9 mouse cellular contexts compared by ENCODE assay signal in genomic region chr6:146634759-146635606, GRCm38 (mm10). TPM values are rescaled to one million over a fixed set of nuclear protein-coding genes. Genes with fewer than 3 reads are reported as not detected.
DNase-seq lines count a peak whose midpoint lies in the region; ATAC-seq and TF ChIP-seq lines count a peak whose summit lies in the region.
"Had no signal": no experiment of that assay in that cellular context is flagged by ENCODE, and none has a peak within 500 bp of the region (broad histone marks: within the 10 kb centered on the region; RNA-seq: fewer than 3 reads in every experiment).

No protein-coding gene starts in this region.

- H3K4me1 ChIP-seq in heart, embryonic 11.5 days (ENCODE audit: control insufficient read depth, insufficient read depth, low read length): peaks cover 21% of the 10 kb centered on the region
- peaks cover 2% of the 10 kb centered on the region for H3K4me1 ChIP-seq in ES-Bruce4 (ENCODE audit: control insufficient read depth, insufficient read depth, low read length)
- H3K4me1 ChIP-seq in hindbrain, embryonic 11.5 days (replicated peaks; ENCODE audit: control insufficient read depth, insufficient read depth, low read length): no peaks in the 10 kb centered on the region
- peaks cover 16% of the 10 kb centered on the region for H3K4me1 ChIP-seq in midbrain, embryonic 13.5 days (replicated peaks)

- intact Hi-C loops in heart, postnatal 14 days (cut with DNase I): loop anchor here (5.0 kb wide), 1 partner anchor 133 kb away; the partner anchor contains the start of gene Itpr2
- intact Hi-C loops in gastrocnemius, postnatal 36 days (cut with DNase I): no loop called here

- no peak for ATAC-seq in heart, embryonic 11.5 days (replicated peaks; ENCODE audit: insufficient number of reproducible peaks, low FRiP score, low TSS enrichment)
- no peak for ATAC-seq in hindbrain, embryonic 11.5 days (ENCODE audit: low FRiP score)
- ATAC-seq in midbrain, embryonic 13.5 days: no peak
- ATAC-seq in megakaryocyte progenitor cell, adult 5-6 weeks (replicated peaks; ENCODE audit: poor library complexity): no peak

- H3K4me2 ChIP-seq in heart, embryonic 11.5 days: peak overlapping the region; percentile 78
- H3K4me2 ChIP-seq in hindbrain, embryonic 11.5 days (replicated peaks; ENCODE audit: low read depth, low read length): no peak overlapping the region
- H3K4me2 ChIP-seq in midbrain, embryonic 13.5 days (replicated peaks): peak overlapping the region; percentile 63; the same call in 1 of the 2 replicates

- H3K36me3 ChIP-seq in heart, embryonic 11.5 days (ENCODE audit: control insufficient read depth, insufficient read depth, low read length): no peaks in the 10 kb centered on the region
- H3K36me3 ChIP-seq in ES-Bruce4 (ENCODE audit: control insufficient read depth, insufficient read depth, low read length, poor library complexity, severe bottlenecking): peaks cover 2% of the 10 kb centered on the region; the same call in 1 of the 2 replicates
- no peaks in the 10 kb centered on the region for H3K36me3 ChIP-seq in hindbrain, embryonic 11.5 days (ENCODE audit: control insufficient read depth, insufficient read depth, low read length)
- H3K36me3 ChIP-seq in midbrain, embryonic 13.5 days: no peaks in the 10 kb centered on the region

- TF ChIP-seq CTCF in ES-Bruce4 (IDR thresholded peaks at IDR 0.05; ENCODE audit: low read depth, low read length): no peak

- no peak for DNase-seq in heart, postnatal 14 days
- DNase-seq in hindbrain, embryonic 11.5 days (ENCODE audit: low spot score): peak; percentile 25
- no peak for DNase-seq in gastrocnemius, postnatal 36 days
- no peak for DNase-seq in ovary, postnatal 36 days (ENCODE audit: low spot score)

- H3K9me3 ChIP-seq in heart, embryonic 11.5 days (replicated peaks; ENCODE audit: control insufficient read depth, low read length): no peaks in the 10 kb centered on the region
- H3K9me3 ChIP-seq in ES-Bruce4 (replicated peaks; ENCODE audit: control insufficient read depth, insufficient read depth, low read length, poor library complexity, severe bottlenecking): no peaks in the 10 kb centered on the region
- H3K9me3 ChIP-seq in hindbrain, embryonic 11.5 days (ENCODE audit: control insufficient read depth, low read length): no peaks in the 10 kb centered on the region
- H3K9me3 ChIP-seq in midbrain, embryonic 13.5 days: no peaks in the 10 kb centered on the region

- no peak overlapping the region; the same call in 1 of the 2 replicates for H3K9ac ChIP-seq in heart, embryonic 11.5 days (ENCODE audit: low read depth, low read length)
- no peak overlapping the region for H3K9ac ChIP-seq in ES-Bruce4 (ENCODE audit: low read depth, poor library complexity, severe bottlenecking)
- H3K9ac ChIP-seq in hindbrain, embryonic 11.5 days (ENCODE audit: low read depth, low read length): no peak overlapping the region
- H3K9ac ChIP-seq in midbrain, embryonic 13.5 days (replicated peaks): no peak overlapping the region

- 54% methylated on average over 4 of the region's 4 CpGs for WGBS in heart, embryonic 11.5 days (ENCODE audit: insufficient replicate concordance)
- WGBS in hindbrain, embryonic 11.5 days: 64% methylated on average over 4 of the region's 4 CpGs
- whole genome bisulfite sequencing in midbrain, embryonic 13.5 days: 66% methylated on average over 4 of the region's 4 CpGs

- TF ChIP-seq POLR2A in ES-Bruce4 (IDR thresholded peaks at IDR 0.05; ENCODE audit: insufficient read depth, low read length): no peak

- H3K27me3 ChIP-seq in heart, embryonic 11.5 days (ENCODE audit: control insufficient read depth, insufficient read depth, low read length): no peaks in the 10 kb centered on the region
- H3K27me3 ChIP-seq in ES-Bruce4 (ENCODE audit: control insufficient read depth, insufficient read depth, low read length, poor library complexity, severe bottlenecking): no peaks in the 10 kb centered on the region
- no peaks in the 10 kb centered on the region for H3K27me3 ChIP-seq in hindbrain, embryonic 11.5 days (ENCODE audit: control insufficient read depth, insufficient read depth, low read length)
- no peaks in the 10 kb centered on the region for H3K27me3 ChIP-seq in midbrain, embryonic 13.5 days
- H3K27me3 ChIP-seq: Patski had no signal

- H3K4me3 ChIP-seq in heart, embryonic 11.5 days (ENCODE audit: low read depth, low read length): peak overlapping the region; percentile 58
- H3K4me3 ChIP-seq in ES-Bruce4 (ENCODE audit: low read depth, low read length): peak overlapping the region; percentile 20; the same call in 1 of the 2 replicates
- H3K4me3 ChIP-seq in hindbrain, embryonic 11.5 days (ENCODE audit: low read depth, low read length): peak overlapping the region; percentile 67
- H3K4me3 ChIP-seq in midbrain, embryonic 13.5 days (replicated peaks): peak overlapping the region; percentile 73

- peak overlapping the region; percentile 79; the same call in 1 of the 2 replicates for H3K27ac ChIP-seq in heart, embryonic 11.5 days (ENCODE audit: low read depth, low read length)
- peak overlapping the region; percentile 99 for H3K27ac ChIP-seq in ES-Bruce4 (ENCODE audit: insufficient read depth, low read length)
- H3K27ac ChIP-seq in hindbrain, embryonic 11.5 days (ENCODE audit: low read depth, low read length): no peak overlapping the region
- no peak overlapping the region for H3K27ac ChIP-seq in midbrain, embryonic 13.5 days

- TF ChIP-seq EP300 in ES-Bruce4 (IDR thresholded peaks at IDR 0.05; ENCODE audit: insufficient read depth, low read depth, low read length): 0 out of 2 replicates have a peak, but pooled peaks have one; percentile 49

RNA-seq across cellular contexts. Expression of gene Med21, which starts 7.4 kb away (rescaled TPM):
- 129 and 133 TPM in 2 replicates for polyA plus RNA-seq in heart, embryonic 11.5 days (2014; fragmentation: Nextera tagmentation; extraction: Ambion mirVana)
- total RNA-seq in heart, postnatal 14 days (2021): 10 to 100 TPM; 51.3 to 55.2 TPM
- 81.7 and 92.1 TPM in 2 replicates for polyA plus RNA-seq in ES-Bruce4 (2011; ENCODE audit: insufficient read depth, insufficient read length, low read depth, missing spikeins)
- polyA plus RNA-seq in hindbrain, embryonic 11.5 days (2014; fragmentation: Nextera tagmentation; extraction: Ambion mirVana): 125 and 132 TPM in 2 replicates
- polyA plus RNA-seq in midbrain, embryonic 13.5 days (2015; fragmentation: Nextera tagmentation; extraction: Ambion mirVana): 116 and 119 TPM in 2 replicates
- total RNA-seq in gastrocnemius, postnatal 36 days (2021): 10 to 100 TPM; 34.7 to 38.0 TPM
- 222 and 260 TPM in 2 replicates for total RNA-seq in megakaryocyte progenitor cell, adult 5-6 weeks (2015)
- total RNA-seq in megakaryocyte progenitor cell, adult 5-6 weeks (2017): 190 and 247 TPM in 2 replicates

RNA-seq across cellular contexts. Expression of gene Tm7sf3, which starts 7.6 kb away (rescaled TPM):
- 39.9 and 48.3 TPM in 2 replicates for polyA plus RNA-seq in heart, embryonic 11.5 days (2014; fragmentation: Nextera tagmentation; extraction: Ambion mirVana)
- 10 to 100 TPM; 18.1 to 19.9 TPM for total RNA-seq in heart, postnatal 14 days (2021)
- 39.1 and 46.1 TPM in 2 replicates for polyA plus RNA-seq in ES-Bruce4 (2011; ENCODE audit: insufficient read depth, insufficient read length, low read depth, missing spikeins)
- 25.8 and 27.8 TPM in 2 replicates for polyA plus RNA-seq in hindbrain, embryonic 11.5 days (2014; fragmentation: Nextera tagmentation; extraction: Ambion mirVana)
- polyA plus RNA-seq in midbrain, embryonic 13.5 days (2015; fragmentation: Nextera tagmentation; extraction: Ambion mirVana): 22.2 and 26.6 TPM in 2 replicates
- total RNA-seq in gastrocnemius, postnatal 36 days (2021): 1 to 10 TPM; 6.2 to 7.3 TPM
- 78.9 and 81.3 TPM in 2 replicates for total RNA-seq in megakaryocyte progenitor cell, adult 5-6 weeks (2015)
- total RNA-seq in megakaryocyte progenitor cell, adult 5-6 weeks (2017): 92.5 and 99.5 TPM in 2 replicates

RNA-seq across cellular contexts. Expression of gene Ints13, which starts 57.3 kb away (rescaled TPM):
- polyA plus RNA-seq in heart, embryonic 11.5 days (2014; fragmentation: Nextera tagmentation; extraction: Ambion mirVana): 51.8 and 56.3 TPM in 2 replicates
- 10 to 100 TPM; 20.7 to 24.2 TPM for total RNA-seq in heart, postnatal 14 days (2021)
- polyA plus RNA-seq in ES-Bruce4 (2011; ENCODE audit: insufficient read depth, insufficient read length, low read depth, missing spikeins): 106 and 118 TPM in 2 replicates
- 90.9 and 93.7 TPM in 2 replicates for polyA plus RNA-seq in hindbrain, embryonic 11.5 days (2014; fragmentation: Nextera tagmentation; extraction: Ambion mirVana)
- polyA plus RNA-seq in midbrain, embryonic 13.5 days (2015; fragmentation: Nextera tagmentation; extraction: Ambion mirVana): 70.6 and 72.4 TPM in 2 replicates
- total RNA-seq in gastrocnemius, postnatal 36 days (2021): 10 to 100 TPM; 11.3 to 11.8 TPM
- total RNA-seq in megakaryocyte progenitor cell, adult 5-6 weeks (2015): 93.9 and 117 TPM in 2 replicates
- 86.4 and 122 TPM in 2 replicates for total RNA-seq in megakaryocyte progenitor cell, adult 5-6 weeks (2017)

RNA-seq across cellular contexts. Expression of gene Fgfr1op2, which starts 58.0 kb away (rescaled TPM):
- 92.8 and 93.4 TPM in 2 replicates for polyA plus RNA-seq in heart, embryonic 11.5 days (2014; fragmentation: Nextera tagmentation; extraction: Ambion mirVana)
- 10 to 100 TPM; 56.4 to 61.4 TPM for total RNA-seq in heart, postnatal 14 days (2021)
- polyA plus RNA-seq in ES-Bruce4 (2011; ENCODE audit: insufficient read depth, insufficient read length, low read depth, missing spikeins): 56.7 and 71.5 TPM in 2 replicates
- polyA plus RNA-seq in hindbrain, embryonic 11.5 days (2014; fragmentation: Nextera tagmentation; extraction: Ambion mirVana): 79.8 and 85.1 TPM in 2 replicates
- 54.1 and 55.3 TPM in 2 replicates for polyA plus RNA-seq in midbrain, embryonic 13.5 days (2015; fragmentation: Nextera tagmentation; extraction: Ambion mirVana)
- 10 to 100 TPM; 44.0 to 48.1 TPM for total RNA-seq in gastrocnemius, postnatal 36 days (2021)
- 156 and 161 TPM in 2 replicates for total RNA-seq in megakaryocyte progenitor cell, adult 5-6 weeks (2015)
- total RNA-seq in megakaryocyte progenitor cell, adult 5-6 weeks (2017): 134 and 154 TPM in 2 replicates

Comparison
In these comparisons a context has a peak if more than half of its experiments do, and no peak if none do; other contexts are left out.
1. H3K27ac ChIP-seq: peak in heart, embryonic 11.5 days (single experiment) and ES-Bruce4 (single experiment); none in hindbrain, embryonic 11.5 days (single experiment) and midbrain, embryonic 13.5 days (single experiment).
2. H3K4me3 ChIP-seq: peak in every context shown above with its lines; median percentile 73 in midbrain, embryonic 13.5 days; 67 in hindbrain, embryonic 11.5 days; 58 in heart, embryonic 11.5 days; 20 in ES-Bruce4.